Mouse (Mus musculus) kidney, postnatal 4 days (tissue): ENCODE measurements around the gene Myh8.

ENCODE experiments used
- DNase-seq, 2 experiments: peaks; one replicate each; pipeline ENCODE4 v3.0.0; 2021; ENCODE audit warnings: mixed read lengths in 2 of 2

Myh8 gene

GRCm38 (mm10) chr11:67276601-67277174, at the start of gene Myh8:
Gene Myh8 (plus strand): TSS chr11:67277124.
- DNase-seq: no peak

DNA sequence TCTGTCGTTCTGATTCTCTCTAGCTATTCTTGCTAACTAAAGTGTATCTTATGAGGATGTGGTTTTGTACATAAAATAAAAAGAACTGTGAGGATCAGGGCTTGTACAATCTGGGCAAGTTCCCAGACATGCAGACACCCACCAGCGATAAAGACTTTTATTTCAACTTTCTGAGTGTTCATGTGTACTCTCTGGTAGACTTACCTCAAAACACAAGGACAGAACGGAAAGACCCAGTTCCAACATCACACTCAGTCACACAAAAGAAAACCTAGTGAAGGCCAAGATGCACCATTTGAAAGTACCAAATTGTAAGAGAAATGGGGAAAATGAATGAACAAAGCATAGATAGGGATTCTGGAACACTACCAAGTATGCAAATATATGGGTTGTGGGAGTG, 48.2 kb upstream of the Myh8 start:
- DNase-seq: no peak

- no peak for DNase-seq
These were observed 47.8 kb upstream of the Myh8 start for GRCm38 (mm10) chr11:67229166-67229565.

- no peak for DNase-seq
These were observed 47.0 kb upstream of the Myh8 start for GRCm38 (mm10) chr11:67229946-67230345.

GRCm38 (mm10) chr11:67235639-67236358, 41.1 kb upstream of the Myh8 start:
- DNase-seq: peak; percentile 57 to 62

DNA sequence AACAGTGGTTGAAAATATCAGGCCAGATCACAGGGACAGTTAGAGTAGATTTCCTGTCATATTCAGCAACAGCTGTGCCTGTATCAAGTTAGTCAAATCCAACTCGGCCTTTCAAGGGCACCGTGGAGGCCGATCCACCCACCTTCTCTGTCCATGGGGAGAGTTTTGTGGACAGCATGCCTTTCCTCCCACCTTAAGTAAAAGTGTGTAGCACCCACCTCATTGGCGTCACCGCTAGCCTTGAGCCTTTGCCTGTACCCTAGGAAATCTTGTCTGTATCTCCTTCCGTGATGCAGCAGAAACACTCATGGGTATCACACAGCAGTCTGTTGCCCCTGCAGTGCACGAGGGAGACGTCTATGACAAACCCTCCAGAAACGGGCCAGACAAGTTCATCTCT, 40.1 kb upstream of the Myh8 start:
- no peak for DNase-seq

DNA sequence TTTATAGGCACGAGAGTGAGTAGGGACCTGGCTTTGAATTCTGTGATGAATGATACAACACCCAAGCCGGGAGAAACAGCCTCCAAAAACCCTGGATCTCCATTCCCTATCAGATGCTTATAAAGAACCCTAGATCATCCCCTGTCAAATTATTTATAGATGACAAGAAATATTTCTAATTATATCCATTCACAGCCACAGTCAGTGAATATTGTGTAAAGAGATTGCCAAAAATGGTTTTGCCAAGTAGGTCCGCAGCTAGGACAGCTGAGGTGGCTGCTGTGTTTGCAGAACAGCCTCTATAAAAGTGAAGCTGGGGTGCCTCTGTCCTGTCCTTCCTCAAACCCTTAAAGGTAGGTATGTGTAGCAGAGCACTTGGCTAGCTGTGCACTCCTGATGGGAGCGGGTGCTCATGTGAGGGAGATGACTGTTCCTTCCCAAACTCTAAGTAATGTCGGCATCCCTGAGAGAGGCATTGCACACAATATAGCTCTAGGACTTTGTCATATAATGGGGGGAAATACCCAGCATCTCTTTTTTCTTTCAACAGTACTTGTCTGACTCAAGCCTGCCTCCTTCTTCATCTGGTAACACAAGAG, 39.3 kb upstream of the Myh8 start, which contains the start of gene Myh4:
TSS of gene Myh4 (plus strand) at position 549 of the 599 bp plus-strand sequence.
- DNase-seq: no peak

GRCm38 (mm10) chr11:67241051-67241450, 35.9 kb upstream of the Myh8 start:
- no peak for DNase-seq

DNA sequence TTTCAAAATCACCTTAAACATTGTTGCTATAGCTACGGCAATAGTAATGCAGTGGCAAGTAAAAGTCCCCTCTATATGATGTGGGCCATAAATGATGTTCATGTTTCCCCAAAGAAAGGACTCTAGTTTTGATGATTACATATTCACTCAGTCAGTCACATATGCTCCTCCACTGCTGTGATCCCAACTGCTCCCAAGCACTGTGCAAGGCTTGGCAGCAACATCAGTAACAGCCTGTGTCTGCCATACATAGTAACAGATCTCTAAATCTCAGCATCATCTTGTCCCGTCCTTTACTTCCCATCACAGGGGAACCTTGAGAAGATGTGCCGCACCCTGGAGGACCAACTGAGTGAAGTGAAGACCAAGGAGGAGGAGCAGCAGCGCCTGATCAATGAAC, 23.2 kb upstream of the Myh8 start:
- DNase-seq: no peak

DNA sequence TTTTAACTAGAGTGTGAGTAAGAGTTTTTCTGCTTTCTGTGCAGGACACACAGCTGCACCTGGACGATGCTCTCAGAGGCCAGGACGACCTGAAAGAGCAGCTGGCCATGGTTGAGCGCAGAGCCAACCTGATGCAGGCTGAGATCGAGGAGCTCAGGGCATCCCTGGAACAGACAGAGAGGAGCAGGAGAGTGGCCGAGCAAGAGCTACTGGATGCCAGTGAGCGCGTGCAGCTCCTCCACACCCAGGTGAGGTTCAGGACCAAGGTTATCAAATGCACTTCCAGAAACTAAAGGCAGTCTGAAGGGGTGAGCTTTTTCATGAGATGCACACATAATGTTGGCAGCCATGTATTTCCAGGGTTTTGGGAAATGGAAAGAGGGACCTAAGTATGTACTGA, 19.9 kb upstream of the Myh8 start:
- DNase-seq: no peak

- no peak for DNase-seq
These were observed 16.0 kb upstream of the Myh8 start for GRCm38 (mm10) chr11:67260956-67261355.

DNA sequence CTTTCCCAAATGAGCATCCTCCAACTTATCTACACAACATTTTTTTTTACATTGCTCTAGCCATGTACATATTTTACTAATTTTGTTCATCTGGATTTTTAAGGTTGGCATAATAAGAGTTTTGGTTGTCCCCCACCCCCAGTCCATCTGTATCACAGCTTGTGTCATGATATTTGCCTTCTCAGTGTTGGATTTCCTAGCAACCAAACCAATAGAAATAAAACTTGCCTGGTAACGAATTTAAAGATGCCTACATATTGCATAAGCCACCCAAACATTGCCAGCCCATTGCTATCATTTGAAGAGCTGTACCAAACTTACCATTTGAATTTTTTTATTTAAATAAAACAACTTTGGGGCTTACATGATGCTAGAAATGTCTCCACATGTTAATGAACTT, 16.5 kb downstream of the Myh8 start:
- no peak for DNase-seq

DNA sequence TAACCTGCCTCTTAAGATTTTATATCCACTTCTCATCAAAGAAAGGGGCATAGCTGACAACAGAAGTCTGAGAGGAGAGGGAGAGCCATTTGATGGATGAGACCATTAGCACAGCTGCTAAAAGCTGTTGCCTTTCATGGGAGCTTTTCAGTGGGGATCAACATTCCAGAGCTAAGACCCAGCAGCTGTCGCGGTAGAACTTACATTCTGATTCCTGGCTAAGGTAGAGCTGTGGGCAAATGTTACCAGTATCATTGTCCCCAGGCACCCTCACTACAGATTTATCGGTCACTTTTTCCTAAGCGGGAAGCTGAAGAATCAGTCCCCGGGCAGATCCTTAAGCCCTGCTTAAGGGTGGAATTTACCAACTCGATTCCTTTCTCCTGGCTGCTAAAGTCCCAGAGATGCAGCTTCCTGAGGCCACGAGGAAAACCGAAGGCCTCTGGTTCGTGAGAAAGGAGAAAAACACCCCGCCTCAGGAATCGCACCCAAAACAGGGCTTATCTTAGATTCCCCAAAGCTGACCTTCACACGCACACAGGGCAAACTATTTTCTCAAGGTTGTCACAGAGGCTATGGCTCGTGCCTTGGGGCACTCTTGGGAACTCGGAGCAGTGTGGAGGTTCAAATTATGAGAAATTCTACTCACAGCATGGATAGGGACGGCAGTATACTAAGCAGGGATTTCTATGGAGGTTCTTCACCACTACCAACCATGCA, 37.0 kb downstream of the Myh8 start:
- no peak for DNase-seq

DNA sequence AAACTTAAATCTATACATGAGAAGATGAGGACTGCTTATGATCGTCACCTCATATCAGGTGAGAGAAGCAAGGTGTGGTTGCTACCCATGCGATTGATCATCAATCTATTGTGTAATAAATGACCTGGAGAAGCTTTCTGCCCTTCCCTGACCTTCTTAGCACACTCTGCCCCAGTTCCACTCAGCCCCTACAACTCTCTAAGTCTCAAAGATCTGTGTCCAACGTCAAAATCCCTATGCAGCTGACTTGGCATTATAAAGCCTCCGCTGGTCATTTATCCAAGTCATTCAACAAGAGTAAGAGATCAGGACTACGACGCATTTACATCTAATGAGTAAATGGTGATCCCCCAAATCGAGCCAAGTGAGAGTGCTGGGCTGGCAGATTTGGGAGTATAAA, 44.4 kb downstream of the Myh8 start, which contains the start of gene Myh13:
TSS of gene Myh13 (plus strand) at position 301 of the 400 bp plus-strand sequence.
- no peak for DNase-seq

DNA sequence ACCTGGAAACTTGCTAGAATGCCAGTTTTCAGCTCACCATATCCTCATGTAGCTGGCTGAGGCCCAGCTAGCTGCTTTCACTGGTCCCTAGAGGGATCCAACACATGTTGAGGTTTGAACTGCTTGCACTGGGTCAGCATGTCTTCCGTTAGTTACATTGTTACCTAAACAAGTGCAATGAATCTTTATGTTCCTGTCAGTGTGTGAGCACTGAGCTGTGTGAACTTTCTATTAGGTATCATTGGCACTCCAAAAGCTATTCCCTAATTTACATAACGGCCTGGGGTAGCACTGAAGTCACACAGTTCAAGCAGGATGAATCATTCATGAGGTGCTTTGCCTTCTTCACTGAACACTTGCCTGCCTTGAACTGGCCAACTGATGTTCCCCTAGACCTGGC, 49.6 kb downstream of the Myh8 start:
- DNase-seq: no peak

DNA sequence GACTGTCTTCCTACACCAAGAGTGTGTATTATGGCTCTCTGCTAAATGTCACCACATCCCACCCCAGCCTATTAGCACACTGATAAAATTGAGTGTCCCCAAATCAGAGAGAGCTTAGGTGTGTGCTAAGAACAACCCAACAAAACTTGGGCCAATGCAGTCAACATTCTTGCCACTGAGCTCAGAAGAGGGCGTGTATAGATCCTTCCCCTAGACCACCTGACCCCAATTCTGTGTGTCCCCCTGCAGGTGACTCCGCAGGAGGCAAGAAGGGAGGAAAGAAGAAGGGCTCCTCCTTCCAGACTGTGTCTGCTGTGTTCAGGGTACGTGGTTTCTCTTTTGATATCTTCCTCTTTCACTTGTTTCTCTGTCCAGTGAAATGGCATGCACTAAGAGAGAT, 67.6 kb downstream of the Myh8 start:
- DNase-seq: no peak

- DNase-seq: no peak
These were observed 68.4 kb downstream of the Myh8 start for GRCm38 (mm10) chr11:67345186-67345855.

DNA sequence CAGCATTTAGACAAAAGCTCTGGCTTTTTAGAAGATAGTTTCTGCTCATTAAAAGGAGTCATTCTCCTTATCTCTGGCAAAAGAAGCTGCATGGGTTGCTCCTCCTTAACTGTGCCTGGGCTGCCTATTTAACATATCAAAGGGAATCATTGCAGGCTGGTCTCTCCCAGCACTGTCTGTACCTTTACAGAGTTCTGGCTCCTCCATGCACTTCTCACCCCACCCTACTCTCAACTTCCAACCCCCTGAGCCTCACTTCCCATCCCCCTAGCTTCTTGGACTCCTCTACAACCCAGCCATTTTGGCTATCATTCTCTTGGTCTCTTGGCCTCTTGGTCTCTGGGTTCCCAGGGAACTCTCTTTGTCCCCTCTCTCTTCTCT, 68.9 kb downstream of the Myh8 start:
- no peak for DNase-seq

DNA sequence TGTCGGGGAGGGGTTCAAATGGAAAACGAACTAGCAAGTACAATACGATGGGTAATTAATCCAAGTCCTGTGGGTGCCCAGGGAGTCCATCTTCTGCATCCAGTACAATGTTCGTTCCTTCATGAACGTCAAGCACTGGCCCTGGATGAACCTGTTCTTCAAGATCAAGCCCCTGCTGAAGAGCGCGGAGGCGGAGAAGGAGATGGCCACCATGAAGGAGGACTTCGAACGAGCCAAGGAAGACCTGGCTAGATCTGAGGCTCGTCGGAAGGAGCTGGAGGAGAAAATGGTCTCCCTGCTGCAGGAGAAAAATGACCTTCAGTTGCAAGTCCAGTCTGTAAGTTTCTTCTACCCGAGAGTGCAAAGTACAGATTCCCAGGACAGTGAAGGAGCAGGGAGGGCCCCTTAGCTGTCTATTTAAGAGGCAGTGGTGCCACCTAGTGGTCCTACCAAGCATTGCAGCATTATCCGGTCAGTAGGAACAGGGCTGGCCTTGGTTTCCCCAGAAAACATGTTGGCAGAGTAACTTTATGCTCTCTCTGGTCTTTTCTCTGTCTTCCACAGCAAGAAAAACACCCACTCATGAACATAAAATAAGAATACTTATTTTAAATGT, 73.3 kb downstream of the Myh8 start:
- DNase-seq: peak; percentile 87 to 89

DNA sequence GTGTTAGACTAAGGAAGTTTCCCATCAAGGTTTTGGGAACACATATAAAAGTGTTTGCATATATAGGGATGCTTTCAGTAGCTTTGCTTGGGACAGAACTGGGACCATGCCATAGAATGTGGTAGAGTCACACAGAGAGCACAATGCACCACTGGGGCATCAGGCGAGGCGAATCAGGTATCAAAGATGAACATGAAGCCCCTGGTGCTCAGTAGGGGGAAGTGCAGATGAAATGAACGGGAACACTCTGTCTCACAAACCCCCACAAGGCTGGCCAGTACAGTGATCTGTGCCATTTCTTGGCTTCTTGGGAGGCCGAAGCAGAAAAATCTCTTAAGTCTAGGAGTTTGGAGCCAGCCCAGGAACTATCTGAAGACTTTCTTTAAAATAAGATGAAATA, 76.1 kb downstream of the Myh8 start:
- DNase-seq: no peak

GRCm38 (mm10) chr11:67358031-67358430, 81.1 kb downstream of the Myh8 start:
- no peak for DNase-seq
